In the genomic region with DNA sequence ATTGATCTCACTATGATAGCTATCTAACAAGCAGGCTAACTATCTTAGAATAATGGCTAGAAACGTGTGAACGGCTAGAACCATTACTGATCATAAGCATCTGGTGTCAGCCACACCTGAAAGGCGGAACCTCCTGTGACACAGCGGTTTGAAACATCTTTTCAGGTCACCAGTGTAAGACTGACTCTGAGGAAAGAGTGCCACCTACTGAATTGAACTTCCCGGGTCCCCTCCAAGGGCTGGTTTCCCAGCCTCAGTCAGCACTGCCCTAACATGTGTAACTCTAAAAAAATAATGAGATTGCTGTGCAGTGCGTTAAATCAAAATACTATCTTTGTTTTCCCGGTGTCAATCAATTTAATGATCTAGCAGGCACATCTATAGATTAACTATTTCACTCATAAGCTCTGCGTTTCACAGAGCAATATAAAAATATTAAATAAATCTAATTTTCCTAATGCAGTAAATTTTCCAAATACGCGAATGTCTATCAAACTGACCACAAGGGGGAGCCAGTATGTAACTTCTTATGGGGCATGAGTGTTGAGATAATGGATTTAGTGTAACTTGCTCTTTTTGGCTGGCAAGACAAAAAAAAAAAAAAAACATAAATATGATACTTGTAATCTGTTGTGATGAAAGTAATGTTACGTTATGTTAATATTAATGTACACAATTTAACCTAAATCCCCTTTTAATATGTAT, we compare ENCODE assay signal across 8 mouse cellular contexts. TPM values are rescaled to one million over a fixed set of nuclear protein-coding genes. Genes with fewer than 3 reads are reported as not detected.
A peak's percentile ranks its signal among the peaks of the same experiment; 100 is the strongest.
DNase-seq lines count a peak whose midpoint lies in the region; ATAC-seq and TF ChIP-seq lines count a peak whose summit lies in the region.

No protein-coding gene starts in this region.

- intact Hi-C loops in left cerebral cortex, postnatal 14 days (cut with DNase I): no loop called here

- H3K4me1 ChIP-seq in hindbrain, embryonic 13.5 days (replicated peaks): no peaks in the 10 kb centered on the region
- no peaks in the 10 kb centered on the region for H3K4me1 ChIP-seq in midbrain, postnatal 0 days (ENCODE audit: insufficient read depth, low read length)

- H3K4me2 ChIP-seq in hindbrain, embryonic 13.5 days: no peak overlapping the region
- H3K4me2 ChIP-seq in midbrain, postnatal 0 days (ENCODE audit: low read depth, low read length, poor library complexity, severe bottlenecking): no peak overlapping the region

- 25% methylated on average over 11 of the region's 11 CpGs for WGBS in hindbrain, embryonic 13.5 days
- 27% methylated on average over 11 of the region's 11 CpGs for WGBS in midbrain, postnatal 0 days

- H3K27ac ChIP-seq in hindbrain, embryonic 13.5 days: no peak overlapping the region
- H3K27ac ChIP-seq in midbrain, postnatal 0 days (ENCODE audit: low read depth, low read length): no peak overlapping the region

- no peaks in the 10 kb centered on the region for H3K27me3 ChIP-seq in hindbrain, embryonic 13.5 days
- H3K27me3 ChIP-seq in midbrain, postnatal 0 days (ENCODE audit: insufficient read depth, low read length): no peaks in the 10 kb centered on the region

- peak; percentile 37 for DNase-seq in adrenal gland, postnatal 10 days
- DNase-seq in adrenal gland, postnatal 4 days (ENCODE audit: low spot score in 2 of 2): no peak
- DNase-seq in left cerebral cortex, postnatal 14 days (ENCODE audit: low spot score in 2 of 2): peak; percentile 23 to 56
- DNase-seq in left cerebral cortex, adult 11 months (ENCODE audit: low spot score): no peak
- peak; percentile 85 for DNase-seq in adipocyte (ENCODE audit: low spot score)
- DNase-seq in midbrain, postnatal 0 days (ENCODE audit: low spot score): peak; percentile 71
- no peak for DNase-seq in adrenal gland, adult 8-10 months

- TF ChIP-seq CTCF in midbrain, postnatal 0 days (IDR thresholded peaks at IDR 0.05): peak; percentile 53

- no peak overlapping the region for H3K4me3 ChIP-seq in hindbrain, embryonic 13.5 days
- no peak overlapping the region for H3K4me3 ChIP-seq in midbrain, postnatal 0 days (ENCODE audit: low read depth, low read length)

- 0 out of 2 replicates have a peak, but pooled peaks have one; percentile 32 for ATAC-seq in hindbrain, embryonic 13.5 days (ENCODE audit: low FRiP score)
- ATAC-seq in midbrain, postnatal 0 days (ENCODE audit: low FRiP score): peak; percentile 47; the same call in 1 of the 2 replicates

- no peak overlapping the region for H3K9ac ChIP-seq in hindbrain, embryonic 13.5 days
- H3K9ac ChIP-seq in midbrain, postnatal 0 days (replicated peaks; ENCODE audit: low read length, poor library complexity, severe bottlenecking): no peak overlapping the region

- H3K36me3 ChIP-seq in hindbrain, embryonic 13.5 days: no peaks in the 10 kb centered on the region
- no peaks in the 10 kb centered on the region for H3K36me3 ChIP-seq in midbrain, postnatal 0 days (ENCODE audit: insufficient read depth, low read length)

- H3K9me3 ChIP-seq in hindbrain, embryonic 13.5 days: no peaks in the 10 kb centered on the region
- no peaks in the 10 kb centered on the region for H3K9me3 ChIP-seq in midbrain, postnatal 0 days (ENCODE audit: low read length)

RNA-seq across cellular contexts. Expression of a gene that starts 5.1 kb away (rescaled TPM):
- total RNA-seq in adrenal gland, postnatal 10 days (2021): 10 to 100 TPM; 12.4 to 20.0 TPM
- total RNA-seq in adrenal gland, postnatal 4 days (2021): 10 to 100 TPM; 13.7 to 15.3 TPM
- 10 to 100 TPM; 37.6 to 45.3 TPM for total RNA-seq in left cerebral cortex, postnatal 14 days (2021)
- polyA plus RNA-seq in hindbrain, embryonic 13.5 days (2015; fragmentation: Nextera tagmentation; extraction: Ambion mirVana): 18.8 and 19.2 TPM in 2 replicates
- 79.3 and 81.2 TPM in 2 replicates for total RNA-seq in midbrain, postnatal 0 days (2014; rRNA removed)
- 33.8 and 42.2 TPM in 2 replicates for polyA plus RNA-seq in midbrain, postnatal 0 days (2015; fragmentation: Nextera tagmentation; extraction: Ambion mirVana)
- total RNA-seq in adrenal gland, adult 8-10 months (2022): 1 to 10 TPM; 3.8 to 7.7 (median 4.9) TPM

Comparison
In these comparisons a context has a peak if more than half of its experiments do, and no peak if none do; other contexts are left out.
1. DNase-seq: peak in adrenal gland, postnatal 10 days (single experiment), left cerebral cortex, postnatal 14 days (2 of 2), adipocyte (single experiment) and midbrain, postnatal 0 days (single experiment); none in adrenal gland, postnatal 4 days (0 of 2), left cerebral cortex, adult 11 months (single experiment) and adrenal gland, adult 8-10 months (single experiment).